8 mouse cellular contexts compared by ENCODE assay signal in genomic region chr2:93014093-93014937, GRCm38 (mm10). TPM values are rescaled to one million over a fixed set of nuclear protein-coding genes. Genes with fewer than 3 reads are reported as not detected.
DNase-seq lines count a peak whose midpoint lies in the region; ATAC-seq and TF ChIP-seq lines count a peak whose summit lies in the region.

No protein-coding gene starts in this region.

- peak overlapping the region; percentile 100 for H3K4me2 ChIP-seq in heart, postnatal 0 days (ENCODE audit: low read depth, low read length)
- peak overlapping the region; percentile 50 for H3K4me2 ChIP-seq in stomach, embryonic 14.5 days (replicated peaks; ENCODE audit: low read depth, low read length)

- 2% methylated on average over 46 of the region's 50 CpGs for WGBS in heart, postnatal 0 days
- WGBS in stomach, embryonic 14.5 days: 2% methylated on average over 48 of the region's 50 CpGs

- H3K9ac ChIP-seq in heart, postnatal 0 days (replicated peaks; ENCODE audit: low read depth, low read length): peak overlapping the region; percentile 63
- H3K9ac ChIP-seq in stomach, embryonic 14.5 days (replicated peaks; ENCODE audit: low read depth, low read length): peak overlapping the region; percentile 69

- intact Hi-C loops in left cerebral cortex, postnatal 14 days (cut with DNase I): no loop called here

- no peak for TF ChIP-seq CTCF in heart, postnatal 0 days (IDR thresholded peaks at IDR 0.05; ENCODE audit: low read depth)

- peaks cover 14% of the 10 kb centered on the region for H3K36me3 ChIP-seq in heart, postnatal 0 days (replicated peaks; ENCODE audit: control insufficient read depth, insufficient read depth, low read length)
- H3K36me3 ChIP-seq in stomach, embryonic 14.5 days (ENCODE audit: control insufficient read depth, insufficient read depth, low read length): peaks cover 6% of the 10 kb centered on the region; the same call in 1 of the 2 replicates

- no peak for TF ChIP-seq EP300 in heart, postnatal 0 days (IDR thresholded peaks at IDR 0.05; ENCODE audit: low read depth)

- peaks cover 25% of the 10 kb centered on the region for H3K4me1 ChIP-seq in heart, postnatal 0 days (ENCODE audit: control insufficient read depth, insufficient read depth)
- H3K4me1 ChIP-seq in stomach, embryonic 14.5 days (ENCODE audit: control insufficient read depth, insufficient read depth, low read length): peaks cover 21% of the 10 kb centered on the region

- H3K4me3 ChIP-seq in heart, postnatal 0 days (ENCODE audit: low read depth, low read length): peak overlapping the region; percentile 67
- peak overlapping the region; percentile 29 for H3K4me3 ChIP-seq in stomach, embryonic 14.5 days (ENCODE audit: low read depth, low read length)

- peak; percentile 68 for ATAC-seq in heart, postnatal 0 days (ENCODE audit: insufficient read depth, low read depth)
- peak; percentile 77 for ATAC-seq in megakaryocyte progenitor cell, adult 5-6 weeks (replicated peaks; ENCODE audit: poor library complexity)
- ATAC-seq in stomach, embryonic 14.5 days (ENCODE audit: insufficient number of reproducible peaks, insufficient read depth, low FRiP score, low read depth): peak; percentile 92

- peak overlapping the region; percentile 72 for H3K27ac ChIP-seq in heart, postnatal 0 days (ENCODE audit: low read depth)
- H3K27ac ChIP-seq in stomach, embryonic 14.5 days (ENCODE audit: low read length): peak overlapping the region; percentile 95

- no peaks in the 10 kb centered on the region for H3K27me3 ChIP-seq in heart, postnatal 0 days (ENCODE audit: control insufficient read depth, insufficient read depth, low read length)
- no peaks in the 10 kb centered on the region for H3K27me3 ChIP-seq in stomach, embryonic 14.5 days (ENCODE audit: control insufficient read depth, insufficient read depth, low read length)

- no peaks in the 10 kb centered on the region for H3K9me3 ChIP-seq in heart, postnatal 0 days (replicated peaks; ENCODE audit: control insufficient read depth, low read length)
- H3K9me3 ChIP-seq in stomach, embryonic 14.5 days (ENCODE audit: control insufficient read depth, low read depth, low read length): no peaks in the 10 kb centered on the region

- peak; percentile 16 to 38 for DNase-seq in spleen, postnatal 10 days (ENCODE audit: low spot score in 2 of 2)
- no peak for DNase-seq in spleen, postnatal 14 days (ENCODE audit: low spot score in 2 of 2)
- peak; percentile 47 for DNase-seq in embryo, embryonic 10 days (ENCODE audit: low spot score)
- DNase-seq in heart, postnatal 0 days (ENCODE audit: low spot score): peak; percentile 31
- peak; percentile 70 to 71 for DNase-seq in kidney, postnatal 36 days
- no peak for DNase-seq in left cerebral cortex, postnatal 14 days (ENCODE audit: low spot score in 2 of 2)

RNA-seq across cellular contexts. Expression of gene Prdm11, which starts 31.7 kb away (rescaled TPM):
- total RNA-seq in heart, postnatal 0 days (2014; rRNA removed; ENCODE audit: low replicate concordance): 10.7 and 12.7 TPM in 2 replicates
- polyA plus RNA-seq in heart, postnatal 0 days (2015; fragmentation: Nextera tagmentation; extraction: Ambion mirVana): 2.7 and 2.9 TPM in 2 replicates
- 3.5 and 5.1 TPM in 2 replicates for total RNA-seq in megakaryocyte progenitor cell, adult 5-6 weeks (2015)
- total RNA-seq in megakaryocyte progenitor cell, adult 5-6 weeks (2017): 4.6 and 5.6 TPM in 2 replicates
- polyA plus RNA-seq in stomach, embryonic 14.5 days (2014; fragmentation: Nextera tagmentation; extraction: Ambion mirVana): 7.6 and 8.0 TPM in 2 replicates
- 10 to 100 TPM; 26.7 to 29.3 TPM for total RNA-seq in left cerebral cortex, postnatal 14 days (2021)

Comparison
In these comparisons a context has a peak if more than half of its experiments do, and no peak if none do; other contexts are left out.
1. DNase-seq: peak in spleen, postnatal 10 days (2 of 2), embryo, embryonic 10 days (single experiment), heart, postnatal 0 days (single experiment) and kidney, postnatal 36 days (2 of 2); none in spleen, postnatal 14 days (0 of 2) and left cerebral cortex, postnatal 14 days (0 of 2).
2. Peak in every context shown above with its lines, with median percentiles within 50 percentile points of each other: ATAC-seq.